Mouse (Mus musculus): ENCODE data around the gene Zcchc18. TPM values are rescaled to one million over a fixed set of nuclear protein-coding genes. Genes with fewer than 3 reads are reported as not detected.

Zcchc18 gene
- total RNA-seq, 2 experiments from 2014 or later, result 0.29 TPM; not detected in 1

- no peak for ATAC-seq (ENCODE audit: poor library complexity, severe bottlenecking)
Measured at GRCm38 (mm10) chrX:137038502-137038901, 45.5 kb downstream of the Zcchc18 start.

Other genes starting within 250 kb of the Zcchc18 start
- 95.1 and 96.8 TPM in 2 replicates for gene Morf4l2, start 249.5 kb upstream of the Zcchc18 start, total RNA-seq (2015)
- gene Morf4l2, start 249.5 kb upstream of the Zcchc18 start, total RNA-seq (2017), result 258 and 278 TPM in 2 replicates
- not detected in 2 replicates for gene Glra4, start 213.0 kb upstream of the Zcchc18 start, total RNA-seq (2015)
- not detected in 2 replicates for gene Glra4, start 213.0 kb upstream of the Zcchc18 start, total RNA-seq (2017)
- 0.11 and 0.38 TPM in 2 replicates for gene Plp1, start 170.5 kb upstream of the Zcchc18 start, total RNA-seq (2015)
- 0.08 TPM in 1 of 2 replicates, not detected in the other for gene Plp1, start 170.5 kb upstream of the Zcchc18 start, total RNA-seq (2017)
- gene Rab9b, start 124.4 kb upstream of the Zcchc18 start, total RNA-seq (2015), result not detected in 2 replicates
- not detected in 2 replicates for gene Rab9b, start 124.4 kb upstream of the Zcchc18 start, total RNA-seq (2017)
- not detected in 2 replicates for gene H2bfm, start 65.8 kb upstream of the Zcchc18 start, total RNA-seq (2015)
- gene H2bfm, start 65.8 kb upstream of the Zcchc18 start, total RNA-seq (2017), result not detected in 2 replicates
- gene Tmsb15b2, start 17.7 kb upstream of the Zcchc18 start, total RNA-seq (2015), result 8.5 and 14.0 TPM in 2 replicates
- gene Tmsb15b2, start 17.7 kb upstream of the Zcchc18 start, total RNA-seq (2017), result not detected in 2 replicates
- 2.1 TPM in 1 of 2 replicates, not detected in the other for gene Tmsb15l, start 16.3 kb upstream of the Zcchc18 start, total RNA-seq (2015)
- gene Tmsb15l, start 16.3 kb upstream of the Zcchc18 start, total RNA-seq (2017), result 3.9 and 10.4 TPM in 2 replicates
- 3.6 and 5.0 TPM in 2 replicates for gene Tmsb15b1, start 16.3 kb upstream of the Zcchc18 start, total RNA-seq (2015)
- gene Tmsb15b1, start 16.3 kb upstream of the Zcchc18 start, total RNA-seq (2017), result 1.3 and 4.1 TPM in 2 replicates
- 3.3 and 6.2 TPM in 2 replicates for gene Slc25a53, start 45.1 kb downstream of the Zcchc18 start, total RNA-seq (2015)
- gene Slc25a53, start 45.1 kb downstream of the Zcchc18 start, total RNA-seq (2017), result 2.8 and 10.8 TPM in 2 replicates
- gene Fam199x, start 56.4 kb downstream of the Zcchc18 start, total RNA-seq (2015), result 3.2 and 4.8 TPM in 2 replicates
- 6.6 and 6.9 TPM in 2 replicates for gene Fam199x, start 56.4 kb downstream of the Zcchc18 start, total RNA-seq (2017)
- not detected in 2 replicates for gene Esx1, start 128.9 kb downstream of the Zcchc18 start, total RNA-seq (2015)
- gene Esx1, start 128.9 kb downstream of the Zcchc18 start, total RNA-seq (2017), result not detected in 2 replicates